Mouse (Mus musculus) adrenal gland, postnatal 0 days (tissue): ENCODE measurements around the gene Klf1. TPM values are rescaled to one million over a fixed set of nuclear protein-coding genes. Genes with fewer than 3 reads are reported as not detected.

ENCODE experiments used
- microRNA-seq: library from miRNA; unstranded; fragments of <30 nt; microRNA quantifications from one replicate; pipeline ENCODE4, GENCODE M21; 2016; ENCODE audit warnings: borderline replicate concordance; ENCODE audit not compliant: insufficient number of aligned reads
- polyA plus RNA-seq: library from polyadenylated mRNA; unstranded; fragments of >200 nt; fragmentation: Nextera tagmentation; extraction: Ambion mirVana; gene quantifications from 2 replicates; pipeline ENCODE4 v1.2.1, GENCODE M21; 2015

The Klf1 gene
- polyA plus RNA-seq = 9.0 and 20.1 TPM in 2 replicates

GRCm38 (mm10) chr8:84901752-84902151, at the start of gene Klf1:
TSS of gene Klf1 (plus strand) at chr8:84901928.

DNA sequence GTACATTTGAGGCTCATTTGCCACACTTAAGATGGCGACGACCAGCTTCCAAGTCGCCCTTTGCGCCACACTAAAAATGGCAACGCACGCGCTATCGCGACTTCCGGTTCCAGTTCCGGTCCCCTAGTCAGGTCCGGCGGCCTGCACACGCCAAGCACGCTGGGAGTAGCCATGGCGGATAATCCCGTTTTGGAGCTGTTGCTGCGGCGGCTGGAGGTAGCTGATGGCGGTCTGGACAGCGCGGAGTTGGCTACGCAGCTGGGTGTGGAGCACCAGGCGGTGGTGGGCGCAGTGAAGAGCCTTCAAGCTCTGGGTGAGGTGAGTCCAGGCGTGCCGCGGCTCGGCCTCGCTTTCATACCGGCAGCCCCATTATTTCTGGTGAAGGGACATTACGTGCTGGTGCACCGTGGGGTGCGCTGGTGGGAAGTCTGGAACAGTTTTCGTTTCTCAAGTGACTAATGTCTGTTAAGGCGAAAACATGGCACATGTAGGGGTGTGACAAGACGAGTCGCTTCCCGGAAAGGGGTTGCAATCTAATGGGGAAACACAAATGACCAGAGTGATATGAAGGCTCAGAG, 44.8 kb upstream of the Klf1 start, which contains the start of gene Farsa:
TSS of gene Farsa (plus strand) at position 126 of the 578 bp plus-strand sequence.

DNA sequence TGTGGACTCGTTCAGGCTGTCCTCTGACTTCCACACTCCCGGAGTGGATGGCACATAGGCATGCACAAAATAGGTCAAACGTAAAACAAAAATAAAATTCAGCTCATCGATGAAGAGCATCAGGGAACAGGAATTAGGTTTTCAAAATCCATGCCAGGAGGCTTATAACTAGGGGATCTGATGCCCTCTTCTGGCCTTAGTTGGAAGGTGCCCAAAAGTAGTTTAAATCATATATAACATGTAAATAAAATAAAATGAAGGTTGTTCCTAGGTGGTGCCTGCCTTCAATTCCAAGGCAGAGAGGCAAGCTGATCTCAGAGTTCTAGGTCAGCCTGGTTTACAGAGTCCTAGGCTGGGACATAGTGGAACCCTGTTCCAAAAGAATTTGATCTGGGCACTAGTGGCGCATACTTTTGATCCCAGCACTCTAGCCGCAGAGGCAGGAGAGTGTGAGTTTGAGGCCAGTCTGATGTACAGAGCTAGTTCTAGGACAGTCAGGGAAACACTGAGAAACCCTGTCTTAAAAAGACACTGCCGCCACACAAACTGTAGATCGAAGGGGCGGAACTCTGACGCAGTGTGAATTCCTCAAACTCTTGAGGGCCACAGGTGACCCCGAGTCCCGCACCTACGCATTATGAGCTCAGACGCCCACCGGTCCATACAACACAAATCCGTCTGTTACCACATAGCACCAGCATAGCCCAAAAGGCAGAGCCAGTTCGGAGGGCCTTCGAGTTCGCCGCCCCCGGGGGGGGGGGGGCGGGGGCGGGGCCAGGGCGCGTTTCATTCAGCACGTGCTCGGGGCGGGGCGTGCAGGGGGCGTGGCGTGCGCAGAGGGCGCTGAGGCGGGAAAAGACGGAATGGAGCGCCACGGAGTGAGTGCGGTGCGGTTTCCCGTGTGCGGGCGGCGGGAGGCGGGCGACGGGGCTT, 30.1 kb upstream of the Klf1 start, which contains the start of gene Syce2:
TSS of gene Syce2 (plus strand) at position 736 of the 933 bp plus-strand sequence.

GRCm38 (mm10) chr8:84893709-84894134, 8.0 kb upstream of the Klf1 start, which contains the start of gene Gcdh:
TSS of gene Gcdh (minus strand) at chr8:84893921.

GRCm38 (mm10) chr8:84908421-84909161, 6.9 kb downstream of the Klf1 start, which contains the start of gene Dnase2a:
TSS of gene Dnase2a (plus strand) at chr8:84908560.

DNA sequence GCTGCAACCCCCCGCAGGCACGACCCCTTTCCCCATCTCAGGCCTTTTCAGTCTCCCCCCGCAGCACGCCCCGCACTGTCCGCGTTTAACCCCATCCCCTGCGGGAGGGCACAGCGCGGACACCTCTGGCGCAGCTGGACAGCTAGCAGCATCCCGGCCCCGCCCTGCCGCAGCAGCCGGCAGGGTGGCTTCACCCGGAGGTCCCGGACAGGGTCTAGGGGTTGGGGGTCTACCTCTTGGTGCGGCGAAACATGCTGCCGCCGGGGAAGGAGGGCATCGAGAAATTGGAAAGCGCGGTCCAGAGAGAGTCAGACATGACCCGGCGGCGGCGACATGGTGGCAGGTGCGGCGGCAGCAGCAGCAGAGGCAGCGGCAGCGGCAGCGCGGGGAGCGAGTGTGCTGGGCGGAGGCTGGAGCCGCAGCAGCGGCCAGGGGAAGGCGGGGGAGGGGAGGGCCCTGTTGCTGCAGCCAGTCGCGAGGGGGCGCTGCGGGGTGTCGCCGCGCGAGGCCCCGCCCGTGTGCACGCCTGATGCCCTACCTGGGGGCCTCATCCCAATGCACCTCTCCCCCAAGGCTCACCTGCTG, 35.3 kb downstream of the Klf1 start, which contains the start of gene Mast1:
TSS of gene Mast1 (minus strand) at position 398 of the 585 bp plus-strand sequence.

DNA sequence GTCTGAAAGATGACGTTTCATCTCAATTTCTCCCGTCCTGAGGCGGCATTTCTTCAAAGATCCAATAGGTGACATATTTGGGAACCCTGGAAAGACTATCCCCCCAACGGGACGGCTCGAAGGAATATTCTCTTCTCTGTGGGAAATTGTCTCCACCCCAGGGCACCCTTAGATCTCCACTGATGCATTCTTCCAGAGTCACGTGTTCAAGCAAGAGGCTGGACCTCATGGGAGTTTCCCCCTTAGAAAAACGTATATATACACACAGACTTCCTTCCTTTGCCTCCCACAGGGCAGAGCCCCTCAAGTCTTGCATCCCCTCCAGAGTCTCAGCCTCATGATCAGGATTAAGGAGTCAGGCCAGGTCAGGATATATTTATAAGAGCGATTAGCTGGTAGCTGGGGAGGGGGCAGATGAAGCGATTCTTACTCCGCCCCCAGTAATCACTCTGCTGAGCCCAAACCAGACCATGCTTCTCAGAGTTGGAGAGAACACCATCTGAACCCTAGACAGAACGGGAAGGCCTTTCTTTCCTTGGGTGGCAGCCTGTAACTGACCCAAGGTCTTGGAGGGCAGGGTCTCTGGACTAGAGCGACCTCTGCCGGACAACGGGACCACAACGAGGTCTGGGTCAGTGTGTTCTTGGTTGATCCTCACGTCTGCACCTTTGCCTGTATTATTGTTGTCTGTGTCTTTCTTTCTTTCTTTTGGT, 45.0 kb downstream of the Klf1 start, which contains the start of gene Rtbdn:
TSS of gene Rtbdn (plus strand) at position 464 of the 713 bp plus-strand sequence.

Small RNAs within 50 kb of the gene (microRNA-seq; reads per million reads assigned to microRNA genes)
- not detected for gene Gm24197
- 2.8 reads per million for gene Mir7069

Other genes starting within 250 kb of the Klf1 start
- gene Ier2, start 239.1 kb upstream of the Klf1 start, polyA plus RNA-seq = 56.1 and 58.9 TPM in 2 replicates
- 45.7 and 56.8 TPM in 2 replicates for gene Trmt1, start 215.6 kb upstream of the Klf1 start, polyA plus RNA-seq
- 6.6 and 9.1 TPM in 2 replicates for gene Nacc1, start 214.1 kb upstream of the Klf1 start, polyA plus RNA-seq
- 5.0 and 7.0 TPM in 2 replicates for gene Lyl1, start 200.5 kb upstream of the Klf1 start, polyA plus RNA-seq
- gene G430095P16Rik, start 178.9 kb upstream of the Klf1 start, polyA plus RNA-seq = 1.7 and 3.0 TPM in 2 replicates
- 22.8 and 26.3 TPM in 2 replicates for gene Nfix, start 101.6 kb upstream of the Klf1 start, polyA plus RNA-seq
- gene Dand5, start 79.1 kb upstream of the Klf1 start, polyA plus RNA-seq = 6.6 and 9.9 TPM in 2 replicates
- gene Gadd45gip1, start 70.4 kb upstream of the Klf1 start, polyA plus RNA-seq = 74.9 and 88.3 TPM in 2 replicates
- gene Rad23a, start 61.3 kb upstream of the Klf1 start, polyA plus RNA-seq = 80.9 and 112 TPM in 2 replicates
- gene Calr, start 55.0 kb upstream of the Klf1 start, polyA plus RNA-seq = 326 and 438 TPM in 2 replicates
- gene Farsa, start 44.9 kb upstream of the Klf1 start, polyA plus RNA-seq = 34.4 and 47.4 TPM in 2 replicates
- 52.9 and 54.5 TPM in 2 replicates for gene Syce2, start 29.8 kb upstream of the Klf1 start, polyA plus RNA-seq
- gene Gcdh, start 8.0 kb upstream of the Klf1 start, polyA plus RNA-seq = 29.7 and 48.4 TPM in 2 replicates
- 10.5 and 16.2 TPM in 2 replicates for gene Dnase2a, start 6.6 kb downstream of the Klf1 start, polyA plus RNA-seq
- gene Mast1, start 35.4 kb downstream of the Klf1 start, polyA plus RNA-seq = 3.6 and 11.0 TPM in 2 replicates
- 0.12 and 0.61 TPM in 2 replicates for gene Rtbdn, start 45.1 kb downstream of the Klf1 start, polyA plus RNA-seq
- 0.81 TPM in 1 of 2 replicates, not detected in the other for gene Gm49661, start 67.5 kb downstream of the Klf1 start, polyA plus RNA-seq
- gene Prdx2, start 67.7 kb downstream of the Klf1 start, polyA plus RNA-seq = 788 and 1,010 TPM in 2 replicates
- 136 and 227 TPM in 2 replicates for gene Rnaseh2a, start 67.8 kb downstream of the Klf1 start, polyA plus RNA-seq
- 25.6 and 40.6 TPM in 2 replicates for gene Junb, start 76.8 kb downstream of the Klf1 start, polyA plus RNA-seq
- 8.6 and 12.6 TPM in 2 replicates for gene Hook2, start 88.7 kb downstream of the Klf1 start, polyA plus RNA-seq
- gene Best2, start 112.6 kb downstream of the Klf1 start, polyA plus RNA-seq = not detected in 2 replicates
- gene Asna1, start 123.4 kb downstream of the Klf1 start, polyA plus RNA-seq = 101 and 111 TPM in 2 replicates
- gene Trir, start 124.9 kb downstream of the Klf1 start, polyA plus RNA-seq = 114 and 124 TPM in 2 replicates
- 15.4 and 16.3 TPM in 2 replicates for gene Tnpo2, start 135.0 kb downstream of the Klf1 start, polyA plus RNA-seq
- gene Fbxw9, start 158.1 kb downstream of the Klf1 start, polyA plus RNA-seq = 33.5 and 34.5 TPM in 2 replicates
- not detected in 2 replicates for gene Gm5741, start 166.1 kb downstream of the Klf1 start, polyA plus RNA-seq
- 54.9 and 58.6 TPM in 2 replicates for gene Dhps, start 169.8 kb downstream of the Klf1 start, polyA plus RNA-seq
- gene Wdr83os, start 178.8 kb downstream of the Klf1 start, polyA plus RNA-seq = 109 and 143 TPM in 2 replicates
- gene Wdr83, start 179.4 kb downstream of the Klf1 start, polyA plus RNA-seq = 23.8 and 33.0 TPM in 2 replicates
- 30.0 and 40.0 TPM in 2 replicates for gene Man2b1, start 181.3 kb downstream of the Klf1 start, polyA plus RNA-seq
- gene Zfp791, start 221.2 kb downstream of the Klf1 start, polyA plus RNA-seq = 1.4 and 2.2 TPM in 2 replicates
- not detected in 2 replicates for gene Cks1brt, start 250.0 kb downstream of the Klf1 start, polyA plus RNA-seq